Mouse (Mus musculus) cerebellum, adult 9-10 months (tissue): ENCODE data around the gene Tff1.

ENCODE experiments used
- DNase-seq: peaks from one replicate; pipeline ENCODE4 v3.0.0; 2022

Gene Tff1

DNA sequence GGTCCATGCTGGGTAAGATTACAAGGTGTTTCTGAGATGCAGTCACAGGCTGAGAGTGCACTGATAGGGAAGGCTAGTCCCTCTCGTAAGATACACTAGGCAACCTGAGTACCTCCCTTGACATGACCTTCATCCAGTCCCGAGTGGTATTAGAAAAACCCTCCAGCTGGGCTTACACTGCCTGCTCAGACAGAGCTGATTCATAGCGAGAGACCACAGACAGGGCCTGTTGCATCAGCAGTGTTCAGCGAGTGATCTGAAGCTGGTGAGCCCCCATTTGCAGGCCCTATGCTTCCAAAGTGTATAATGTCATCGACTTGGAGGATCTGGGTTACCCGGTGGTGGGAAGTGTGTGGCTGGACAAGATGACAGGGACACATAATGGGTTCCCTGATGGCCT, at the start of gene Tff1:
Gene Tff1 (minus strand): TSS at position 151 of the 400 bp plus-strand sequence.
- DNase-seq: no peak

DNA sequence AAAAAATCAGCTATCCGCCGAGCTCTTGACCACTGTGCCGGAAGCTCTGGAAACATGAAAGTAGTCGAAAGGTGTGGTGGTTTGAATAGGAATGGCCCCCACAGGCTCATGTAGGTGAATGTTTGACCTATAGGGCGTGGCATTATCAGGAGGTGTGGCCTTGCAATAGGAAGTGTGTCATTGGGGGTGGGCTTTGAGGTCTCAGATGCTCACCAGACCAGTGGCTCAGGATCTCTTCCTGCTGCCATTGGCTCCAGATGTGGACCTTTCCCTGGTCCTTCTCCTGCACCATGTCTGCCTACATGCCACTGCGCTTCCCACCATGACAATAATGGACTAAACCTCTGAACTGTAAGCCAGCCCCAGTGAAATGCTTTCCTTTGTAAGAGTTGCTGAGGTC, 46.8 kb upstream of the Tff1 start:
- DNase-seq: no peak

DNA sequence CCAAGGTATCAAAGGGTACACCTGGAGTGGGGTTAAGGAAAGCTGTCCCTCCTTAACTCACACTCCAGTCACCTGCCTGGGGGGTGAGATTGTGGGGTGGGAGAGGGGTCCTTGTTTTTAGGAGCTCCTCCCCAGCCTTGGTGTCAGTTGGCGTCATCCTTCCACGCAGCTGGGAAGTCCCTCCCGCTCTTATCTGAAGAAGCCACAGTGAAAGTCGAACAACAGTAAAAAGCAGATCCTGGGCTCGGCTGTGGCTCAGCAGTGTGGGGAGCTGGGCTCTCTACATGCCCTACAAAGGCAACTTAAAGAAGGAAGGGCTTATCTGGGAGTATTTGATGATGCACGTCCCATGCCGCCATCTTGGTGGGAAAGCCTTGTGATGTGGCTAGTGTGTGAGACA, 45.2 kb upstream of the Tff1 start:
- no peak for DNase-seq

DNA sequence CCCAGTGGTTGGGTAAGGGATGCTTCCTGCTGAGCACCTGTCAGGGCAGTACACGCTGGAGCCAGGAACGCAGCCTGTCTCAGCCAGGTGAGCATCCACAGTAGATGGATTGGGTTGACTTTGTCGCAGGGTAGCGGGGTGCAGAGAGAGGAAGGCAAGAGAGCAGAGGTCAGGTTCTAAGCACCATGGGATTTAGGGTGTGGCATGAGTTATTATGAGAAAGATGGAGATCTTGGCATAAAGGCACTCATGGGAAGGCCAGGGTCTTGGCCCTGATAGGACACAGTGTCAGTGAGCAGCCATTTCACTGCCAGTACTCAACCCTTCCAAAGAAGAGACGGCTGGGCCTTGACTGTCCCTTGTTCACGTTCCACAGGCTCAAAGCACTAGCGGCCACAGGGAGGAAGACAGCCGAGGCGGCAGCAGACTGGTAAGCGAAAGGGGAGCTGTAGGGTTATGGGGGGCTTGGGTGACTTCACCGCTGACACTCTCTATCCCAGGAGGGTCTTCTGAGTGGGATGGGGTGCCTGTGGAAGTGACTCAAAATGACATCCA, 44.4 kb upstream of the Tff1 start:
- no peak for DNase-seq

DNA sequence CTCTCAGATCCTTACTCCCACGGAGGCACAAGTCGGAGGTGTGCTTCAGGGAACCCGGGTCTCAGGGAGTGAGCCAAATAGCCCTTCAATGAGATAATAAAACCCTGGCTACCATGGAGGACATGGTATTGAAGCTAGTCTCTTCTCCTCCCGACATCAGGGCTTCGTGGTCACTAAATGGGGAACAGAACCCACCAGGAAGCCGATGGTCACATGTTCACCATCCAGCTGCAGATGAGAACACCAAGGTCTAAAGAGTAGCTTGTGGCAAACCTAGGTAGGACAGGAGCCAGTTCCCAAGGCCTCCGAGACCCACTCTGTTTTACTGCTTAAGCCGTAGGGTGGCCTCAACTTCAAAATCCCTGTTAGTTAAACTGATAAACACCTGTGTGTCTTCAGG, 43.6 kb upstream of the Tff1 start:
- DNase-seq: no peak

DNA sequence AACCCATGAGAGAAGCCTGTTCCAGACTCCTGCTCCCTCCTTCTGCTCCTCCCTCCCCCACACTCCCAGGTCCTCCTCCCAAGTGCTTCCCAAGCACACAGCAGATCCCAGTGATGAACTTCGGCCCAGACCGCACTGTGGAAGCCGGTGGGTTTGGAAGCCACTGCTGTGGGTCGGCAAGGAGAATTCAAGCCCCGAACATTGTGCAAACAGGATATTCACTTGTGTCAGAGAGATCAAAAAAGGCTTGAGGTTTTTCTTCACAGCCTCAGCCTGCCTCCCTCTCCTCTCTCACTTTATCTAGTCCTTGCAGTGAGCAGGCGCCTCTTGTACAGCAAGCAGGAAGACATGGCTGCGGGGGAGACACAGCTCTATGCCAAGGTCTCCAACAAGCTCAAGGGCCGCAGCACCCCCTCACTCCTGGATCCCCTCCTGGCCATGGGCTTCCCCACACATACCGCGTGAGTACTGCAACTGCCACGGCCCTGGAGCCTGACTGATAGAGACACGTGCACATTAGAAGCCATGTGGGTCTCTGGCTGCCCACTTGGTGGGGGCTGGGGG, 42.8 kb upstream of the Tff1 start, which contains the start of gene Ubash3a:
Gene Ubash3a (plus strand): TSS at position 103 of the 564 bp plus-strand sequence.
- DNase-seq: no peak

DNA sequence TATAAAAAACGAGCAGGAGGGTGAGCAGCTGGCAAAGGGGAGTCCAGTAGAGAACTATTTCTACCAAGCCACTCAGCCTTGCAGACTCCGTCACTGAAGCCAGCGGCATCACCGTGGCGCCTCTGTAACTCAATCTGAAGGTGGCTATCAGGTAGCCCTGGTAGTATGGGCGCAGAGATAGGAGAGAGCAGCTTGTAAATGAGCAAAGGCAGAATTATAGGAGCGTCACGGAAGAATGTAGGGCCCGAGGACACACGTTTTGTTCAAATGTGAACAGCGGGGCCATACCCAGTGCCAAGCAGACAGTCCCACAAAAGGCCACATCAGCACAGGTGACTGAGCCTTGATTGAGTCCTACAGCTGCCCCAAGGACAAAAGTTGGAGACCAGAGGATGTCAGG, 33.8 kb upstream of the Tff1 start, which contains the start of gene Tmprss3:
Gene Tmprss3 (minus strand): TSS at position 101 of the 400 bp plus-strand sequence.
- no peak for DNase-seq

DNA sequence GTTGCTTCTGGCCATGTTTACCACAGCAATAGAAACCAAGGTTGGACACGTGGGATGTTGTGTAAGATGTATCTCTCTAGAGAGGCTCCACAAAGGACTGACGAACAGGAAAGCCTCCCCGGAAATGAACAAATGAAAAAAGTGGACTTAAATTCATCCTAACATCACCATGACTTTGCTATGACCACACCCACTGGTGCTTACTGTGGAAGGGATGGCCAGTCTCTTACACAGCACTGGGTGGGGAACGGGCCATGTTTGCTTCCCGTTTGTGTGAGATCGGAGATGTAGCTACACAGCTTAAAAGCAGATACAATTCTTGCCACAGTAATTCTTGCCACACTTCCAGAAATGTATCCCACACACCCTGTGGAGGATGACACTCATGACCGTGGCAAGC, 31.2 kb upstream of the Tff1 start:
- DNase-seq: no peak

DNA sequence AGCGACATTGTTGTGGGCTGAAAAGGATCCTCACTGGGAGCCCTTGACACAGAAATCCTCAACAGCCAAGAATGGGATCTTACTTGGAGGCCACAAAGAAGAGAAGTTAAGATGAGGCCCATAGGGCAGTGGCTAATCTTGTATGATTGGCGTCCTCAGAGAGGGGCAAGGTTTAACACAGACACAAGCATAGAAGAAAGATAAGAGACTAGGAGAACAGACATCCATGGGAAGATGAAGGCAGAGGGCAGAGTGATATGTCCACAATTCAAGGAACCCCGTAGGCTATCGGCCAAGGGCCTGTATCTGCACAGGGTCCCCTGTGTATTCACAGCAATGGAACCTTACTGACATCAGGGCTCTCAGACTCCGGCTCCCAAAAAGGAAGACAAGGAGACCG, 30.1 kb upstream of the Tff1 start:
- no peak for DNase-seq

DNA sequence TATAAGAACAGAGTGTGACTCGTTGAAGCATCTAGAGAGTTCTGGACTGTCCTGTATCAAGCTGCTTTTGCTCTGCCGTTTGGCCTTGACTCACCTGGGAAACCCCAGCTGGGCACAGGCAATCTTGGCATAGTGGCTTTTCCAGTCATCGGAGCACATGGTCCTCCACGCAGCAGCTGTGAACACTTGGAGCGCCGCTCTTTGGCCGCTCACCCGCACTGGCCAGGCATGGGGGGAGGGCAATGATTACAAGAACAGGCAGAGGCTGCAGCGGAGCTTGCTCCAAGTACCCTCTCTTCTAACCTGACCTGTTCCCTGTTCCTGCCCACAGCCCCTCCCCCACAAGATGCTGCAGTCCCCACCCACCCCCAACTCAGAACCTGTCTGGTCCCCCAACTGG, 28.3 kb upstream of the Tff1 start:
- no peak for DNase-seq

DNA sequence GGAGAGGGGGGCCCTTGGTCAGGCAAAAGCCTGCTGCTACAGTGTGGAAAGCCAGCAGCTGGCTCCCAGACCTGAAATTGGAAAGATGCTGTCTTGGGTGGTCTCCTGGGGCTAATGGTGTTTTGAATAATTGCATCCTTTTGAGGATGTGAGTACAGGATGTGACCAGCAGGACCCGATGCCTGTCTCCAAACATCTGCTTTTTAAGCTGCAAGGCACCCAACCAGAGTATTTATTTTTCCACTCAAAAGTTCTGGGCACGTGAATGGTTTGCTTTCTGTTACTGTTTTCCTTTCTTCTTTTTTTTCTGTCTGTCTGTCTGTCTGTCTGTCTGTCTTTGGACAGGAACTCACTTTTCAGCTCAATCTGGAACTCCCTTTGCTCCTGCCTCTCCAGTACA, 27.6 kb upstream of the Tff1 start:
- DNase-seq: no peak

DNA sequence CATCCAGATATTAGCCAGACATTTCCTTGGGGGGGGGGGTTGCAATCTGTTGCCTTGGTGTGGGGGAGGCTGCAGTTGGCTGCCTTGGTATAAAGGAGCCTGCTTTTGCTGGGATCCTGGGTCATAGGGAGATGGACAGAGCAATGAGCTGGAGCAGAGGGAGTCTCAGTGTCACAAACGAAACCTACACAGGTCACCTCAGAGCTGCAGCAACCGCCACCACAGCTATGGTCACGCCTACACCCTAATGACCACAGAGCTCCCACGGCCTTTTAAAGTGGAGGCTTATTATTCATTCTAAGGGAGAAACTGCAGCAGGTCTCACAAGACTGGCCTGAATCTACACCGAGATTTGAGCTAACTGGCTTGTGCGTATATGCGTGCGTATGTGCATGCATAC, 26.7 kb upstream of the Tff1 start:
- DNase-seq: no peak

DNA sequence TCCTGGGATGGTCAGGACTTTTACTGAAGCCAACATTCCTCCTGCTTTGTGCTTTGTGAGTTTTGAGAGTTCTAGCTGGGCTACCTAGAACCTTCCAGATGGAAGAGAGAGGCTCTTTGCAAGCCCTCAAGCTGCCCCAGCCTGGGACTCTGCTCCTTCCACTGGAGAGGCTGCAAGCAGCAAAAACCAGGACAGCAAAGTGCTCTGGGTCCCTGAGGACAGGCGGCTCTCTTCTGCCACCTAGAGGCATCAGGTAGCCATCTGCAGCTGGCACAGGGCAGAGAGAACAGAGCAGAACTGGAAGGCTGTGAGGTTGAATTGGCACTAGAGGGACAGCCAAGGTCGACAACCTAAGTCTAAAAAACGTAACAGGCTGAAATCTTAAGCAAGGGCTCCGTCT, 22.3 kb upstream of the Tff1 start:
- DNase-seq: peak; percentile 87

DNA sequence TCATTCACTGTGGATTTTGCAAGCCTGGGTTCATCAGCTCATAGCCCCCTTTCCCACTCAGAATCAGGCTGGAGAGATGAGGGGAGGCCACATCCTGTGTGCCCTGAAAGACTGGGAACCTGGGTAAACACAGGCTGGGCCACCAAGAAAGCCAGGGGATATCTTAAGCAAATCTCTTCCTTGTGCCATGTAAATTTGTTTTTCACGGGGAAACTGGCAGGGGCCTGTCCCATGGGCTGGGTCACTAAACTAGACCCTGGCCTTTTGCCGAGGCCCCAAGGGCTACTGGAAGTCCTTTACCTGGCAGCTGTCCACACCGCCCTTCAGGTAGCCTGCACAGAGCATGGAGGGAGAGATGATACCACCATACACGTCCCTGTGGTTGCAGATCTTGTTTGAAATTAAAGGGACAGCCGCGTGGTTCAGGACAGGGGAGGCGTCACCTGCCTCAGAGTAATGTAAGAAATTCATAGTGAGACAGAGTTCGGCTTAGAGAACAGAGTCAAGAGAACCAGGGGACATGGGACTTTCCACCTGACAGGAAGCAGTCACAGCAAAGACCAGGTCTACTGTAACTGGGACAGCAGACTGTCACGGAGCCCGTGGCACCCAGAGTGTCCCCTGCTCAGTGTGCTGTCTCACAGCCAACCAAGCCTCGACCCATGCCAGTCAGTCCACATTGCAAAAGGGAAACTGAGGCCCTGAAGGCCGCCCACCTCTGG, 19.4 kb upstream of the Tff1 start:
- DNase-seq: no peak

DNA sequence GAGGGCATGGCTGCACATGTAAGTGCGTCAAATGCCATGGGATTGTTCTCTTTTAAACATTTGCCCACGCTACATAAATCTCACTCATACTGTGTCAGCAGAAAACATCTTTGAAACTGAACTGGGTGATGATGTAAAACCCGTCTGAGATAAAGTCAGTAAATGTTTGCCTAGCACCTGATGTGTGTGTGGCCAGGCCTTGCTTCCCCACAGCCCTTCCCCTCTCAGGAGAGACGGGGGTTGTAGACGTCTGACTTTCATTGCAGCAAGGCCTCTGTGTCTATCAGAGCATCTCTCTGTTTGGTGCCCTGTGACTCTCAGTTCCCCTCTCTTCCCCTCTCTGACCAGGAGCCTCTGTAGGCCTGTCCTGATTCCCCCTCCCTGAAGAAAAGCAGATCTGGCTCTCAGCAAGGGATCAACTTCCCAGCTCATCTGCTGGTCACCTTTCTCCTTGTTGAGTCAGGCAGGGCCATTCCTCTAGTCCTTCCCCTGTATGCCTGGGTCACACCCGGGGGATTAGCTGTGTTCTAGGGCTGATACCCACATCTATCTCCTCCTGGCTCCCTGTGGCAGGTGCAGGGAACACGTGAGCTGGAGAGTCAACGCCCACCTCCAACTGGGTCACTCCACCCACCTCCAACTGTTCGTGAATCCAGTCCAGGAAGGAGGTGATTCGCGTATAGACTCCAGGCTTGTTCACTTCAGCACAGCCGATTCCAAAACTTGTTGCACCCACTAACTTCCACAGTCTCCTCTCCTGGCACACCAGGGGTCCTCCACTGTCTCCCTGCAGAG, 18.3 kb upstream of the Tff1 start:
- DNase-seq: peak; percentile 54

DNA sequence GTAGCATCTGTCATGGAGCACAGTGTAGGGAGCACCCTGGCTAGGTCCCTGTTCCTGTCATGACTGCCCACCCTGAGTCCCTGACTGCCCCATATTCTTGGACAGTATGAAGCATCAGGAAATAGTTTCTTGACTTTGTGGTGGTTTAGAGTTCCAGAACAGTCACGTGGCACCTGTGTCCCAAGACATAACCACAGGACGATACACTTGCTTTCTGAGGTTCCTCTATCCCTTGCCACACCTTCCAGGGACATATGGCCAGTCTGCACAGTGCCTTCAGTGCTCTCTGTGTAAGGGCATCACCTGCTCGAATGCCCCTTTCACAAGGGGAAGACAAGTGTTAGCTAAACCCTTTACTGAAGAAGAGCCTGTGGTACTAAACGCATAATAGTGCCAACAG, 16.4 kb upstream of the Tff1 start:
- DNase-seq: no peak

DNA sequence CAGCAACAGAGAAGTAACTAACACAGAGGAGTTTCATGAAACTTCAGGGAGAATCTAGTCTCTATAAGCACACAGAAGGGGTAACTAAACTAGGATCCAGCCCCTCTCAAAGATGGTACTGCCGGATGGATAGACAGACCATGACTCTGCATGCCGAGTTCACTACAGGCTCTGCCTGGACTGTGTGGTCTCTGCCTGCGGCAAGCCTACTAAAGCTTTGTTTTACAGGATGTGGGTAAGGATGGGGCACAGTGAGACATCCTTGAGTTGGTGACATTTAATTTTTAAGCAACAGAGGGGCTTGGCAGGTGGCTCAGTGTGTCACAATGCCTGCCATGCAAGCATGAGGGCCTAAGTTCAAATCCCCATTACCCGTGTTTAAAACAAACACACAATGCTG, 11.2 kb upstream of the Tff1 start:
- DNase-seq: no peak

DNA sequence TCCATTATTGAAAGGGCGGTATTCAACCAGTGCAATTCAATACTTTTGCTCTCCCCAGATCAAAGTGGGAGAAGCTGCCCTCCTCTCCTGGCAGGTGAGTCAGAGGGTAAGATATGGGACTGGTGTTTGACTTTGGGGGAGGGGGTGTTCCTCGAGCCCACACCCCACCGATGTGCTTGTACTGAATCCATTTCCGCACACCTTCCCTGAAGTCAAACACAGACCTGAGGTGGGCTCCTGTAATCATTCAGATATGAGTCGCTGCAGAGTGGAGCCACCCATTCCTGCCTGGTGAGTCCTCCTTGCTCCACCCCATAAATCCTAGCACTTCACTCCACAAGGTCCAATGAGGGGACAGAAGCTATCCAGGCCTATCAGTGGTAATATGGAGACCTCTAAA, 4.7 kb upstream of the Tff1 start:
- no peak for DNase-seq

DNA sequence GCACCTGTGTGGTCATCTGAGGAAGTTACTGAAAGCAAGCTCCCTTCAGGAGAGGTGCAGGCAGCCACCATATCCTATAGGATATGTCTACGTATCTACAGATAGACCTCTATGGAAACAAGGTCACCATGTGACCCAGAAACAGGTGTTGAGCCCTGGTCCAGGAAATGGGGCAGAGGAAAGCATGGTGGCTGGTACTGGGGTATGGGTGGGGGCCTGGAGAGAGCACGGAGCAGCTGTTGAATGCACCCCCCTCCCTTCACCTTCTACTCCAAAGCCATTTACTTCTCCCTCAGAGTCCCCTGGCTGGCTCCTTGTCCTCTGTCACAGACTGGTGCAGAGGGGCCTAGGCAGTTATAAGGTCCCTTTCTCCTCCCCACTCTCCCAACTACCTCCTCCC, 1.3 kb downstream of the Tff1 start:
- no peak for DNase-seq

DNA sequence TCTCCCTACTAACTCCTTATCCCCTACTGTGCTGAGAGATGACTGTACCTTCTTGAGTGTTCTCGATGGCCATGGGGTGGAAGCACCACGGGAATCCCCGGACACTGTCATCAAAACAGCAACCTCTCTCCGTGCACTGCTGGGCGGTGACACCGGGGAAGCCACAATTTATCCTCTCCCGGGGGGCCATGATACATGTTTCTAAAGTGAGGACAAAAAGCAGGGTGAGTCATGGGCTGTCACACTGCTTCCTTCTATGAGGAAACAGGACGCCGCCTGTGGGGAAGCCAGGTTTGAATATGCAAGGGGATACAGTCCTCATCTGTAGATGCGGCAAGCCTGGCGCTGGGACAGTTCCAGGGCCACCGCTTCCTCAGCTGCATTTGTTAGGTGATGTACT, 2.5 kb downstream of the Tff1 start:
- DNase-seq: no peak

DNA sequence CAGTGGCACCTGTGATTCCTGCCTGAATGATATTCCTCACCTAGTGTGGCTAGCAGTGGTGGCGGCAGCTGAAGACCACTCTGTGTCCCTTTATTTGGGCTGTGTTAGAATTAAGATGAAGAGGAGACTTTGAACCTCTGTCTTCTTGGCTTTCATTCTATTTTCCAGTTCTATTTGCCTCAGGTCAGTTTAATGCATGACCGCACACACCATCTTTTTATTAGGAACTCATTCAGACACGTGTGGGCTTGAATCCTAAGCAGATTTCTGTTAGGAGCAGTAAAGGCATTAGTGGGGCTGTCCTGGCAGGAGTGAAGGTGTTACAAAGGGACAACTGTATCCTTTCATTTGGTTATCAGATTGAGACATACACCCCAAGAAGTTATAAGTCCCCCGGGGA, 4.8 kb downstream of the Tff1 start:
- DNase-seq: no peak

DNA sequence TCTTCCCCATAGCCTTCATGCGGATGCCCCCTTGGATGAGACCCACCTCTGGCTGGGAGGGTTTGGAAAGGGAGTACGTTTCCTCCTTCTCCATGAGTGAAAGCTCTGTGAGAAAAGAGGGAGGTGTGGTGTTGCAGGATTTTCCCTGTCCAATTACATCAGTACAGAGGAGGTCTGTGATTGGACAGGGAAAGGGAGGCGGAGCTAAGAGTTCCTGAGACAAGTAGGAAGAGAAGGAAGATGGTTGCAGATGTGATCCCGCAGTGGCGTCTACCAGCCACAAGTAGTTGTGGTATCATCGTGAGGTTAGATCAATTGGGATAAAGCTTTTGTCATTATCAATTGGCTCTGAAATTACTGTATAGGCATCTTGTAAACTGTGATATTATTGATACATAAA, 7.2 kb downstream of the Tff1 start:
- DNase-seq: no peak

DNA sequence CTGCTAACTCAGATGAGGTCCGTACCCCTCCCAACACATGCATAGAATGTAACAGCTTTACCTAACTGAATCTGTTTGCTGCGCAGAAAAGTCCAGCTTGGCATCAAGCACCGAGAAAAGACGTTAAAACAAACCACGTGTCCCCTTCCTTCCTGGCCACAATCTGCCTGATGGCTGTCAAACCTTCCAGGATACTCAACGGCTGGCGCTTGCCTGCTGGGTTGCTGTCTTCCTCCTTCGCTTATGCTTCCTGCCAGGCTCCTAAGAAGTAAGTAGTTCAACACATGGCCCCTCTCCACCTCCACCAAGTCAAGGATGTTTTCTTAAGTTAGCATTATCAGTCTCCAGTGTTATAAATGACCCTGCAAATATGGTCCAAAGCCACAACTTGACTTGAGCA, 11.3 kb downstream of the Tff1 start:
- no peak for DNase-seq

DNA sequence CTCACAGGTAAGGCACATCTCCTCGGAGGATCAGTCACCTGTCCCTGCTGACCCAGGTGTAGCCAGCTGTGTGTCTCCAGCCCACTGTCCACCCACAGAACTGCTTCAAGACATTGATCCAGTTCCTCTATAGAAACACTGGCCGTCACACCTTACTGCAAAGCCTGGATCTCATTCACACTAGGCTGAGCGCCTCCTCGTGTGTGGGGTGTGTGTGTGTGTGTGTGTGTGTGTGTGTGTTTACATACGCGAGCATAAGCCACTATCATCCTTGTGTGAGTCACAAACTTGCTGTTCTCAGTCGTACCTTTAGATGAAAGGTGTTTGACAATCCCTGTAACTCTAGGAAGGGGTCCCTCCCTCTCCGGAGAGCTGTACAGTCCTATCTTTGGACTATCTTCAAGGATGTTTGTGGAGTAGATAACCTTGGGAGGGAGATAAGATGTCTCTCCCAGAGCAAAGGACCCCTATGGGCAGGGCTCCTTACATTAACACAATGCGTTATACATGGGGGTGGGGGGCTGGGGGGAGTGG, 12.0 kb downstream of the Tff1 start:
- no peak for DNase-seq
